Mouse (Mus musculus) neural tube, embryonic 14.5 days (tissue): ENCODE results near the gene Ccdc124. TPM values are rescaled to one million over a fixed set of nuclear protein-coding genes. Genes with fewer than 3 reads are reported as not detected.

Source experiments
- ATAC-seq: fragments of 200-750 bp; cut with Nextera tagmentation; 2 replicates; pipeline ENCODE4 v1.8.0; 2017; ENCODE audit warnings: low read depth, mild to moderate bottlenecking, moderate TSS enrichment, moderate library complexity
- H3K27ac ChIP-seq: fragments of 300-500 bp; sonication (generic); 2 replicates; pipeline ENCODE4 v1.5.1; 2014; ENCODE audit warnings: low read depth, mild to moderate bottlenecking, control low read depth, low read length, moderate library complexity, mixed read lengths
- H3K27me3 ChIP-seq: fragments of 300-500 bp; sonication (generic); 2 replicates; pipeline ENCODE4 v1.6.1; 2014; ENCODE audit warnings: low read length; ENCODE audit not compliant: control insufficient read depth, insufficient read depth
- H3K36me3 ChIP-seq: fragments of 300-500 bp; sonication (generic); 2 replicates; pipeline ENCODE4 v1.6.1; 2014; ENCODE audit warnings: low read length, mixed read lengths; ENCODE audit not compliant: control insufficient read depth, insufficient read depth
- H3K4me1 ChIP-seq: fragments of 300-500 bp; sonication (generic); 2 replicates; pipeline ENCODE4 v1.6.1; 2014; ENCODE audit warnings: low read length; ENCODE audit not compliant: control insufficient read depth, insufficient read depth
- H3K4me2 ChIP-seq: fragments of 300-500 bp; sonication (generic); 2 replicates; pipeline ENCODE4 v1.6.1; 2014; ENCODE audit warnings: mild to moderate bottlenecking, low read depth, low read length, control low read depth
- H3K4me3 ChIP-seq: fragments of 300-500 bp; sonication (generic); 2 replicates; pipeline ENCODE4 v1.5.1; 2014; ENCODE audit warnings: low read depth, low read length, control low read depth, mixed read lengths
- H3K9ac ChIP-seq: fragments of 300-500 bp; sonication (generic); replicated peaks from 2 replicates; pipeline ENCODE4 v1.6.1; 2014; ENCODE audit warnings: low read depth, mild to moderate bottlenecking, control low read depth, low read length, mixed read lengths
- H3K9me3 ChIP-seq: fragments of 300-500 bp; sonication (generic); 2 replicates; pipeline ENCODE4 v1.6.1; 2016; ENCODE audit warnings: low read length; ENCODE audit not compliant: control insufficient read depth
- WGBS: fragments of 180-500 bp; shearing (Covaris S2); extraction: QIAGEN DNeasy Blood & Tissue Kit; methylation state at CpG from one replicate; pipeline ENCODE4 v1.1.7; 2014; 5-methylcytosine and 5-hydroxymethylcytosine counted together
- polyA plus RNA-seq: library from polyadenylated mRNA; unstranded; fragments of >200 nt; fragmentation: Nextera tagmentation; extraction: Ambion mirVana; gene quantifications from 2 replicates; pipeline ENCODE4 v1.2.1, GENCODE M21; 2014

Ccdc124 gene
- polyA plus RNA-seq, 1 experiment from 2014 or later: 159 TPM

GRCm38 (mm10) chr8:70892022-70892895, 18.5 kb upstream of the Ccdc124 start, which contains the start of gene Slc5a5:
Slc5a5 (minus strand) TSS chr8:70892757.
- no peak for ATAC-seq
- Histone ChIP-seq H3K4me2 (peak within 1 kb of the TSS; percentile 30; the same call in 1 of the 2 replicates), H3K9ac (peak within 1 kb of the TSS; percentile 34; the same call in 1 of the 2 replicates), H3K27me3 (peaks cover 32% of the 10 kb centered on the region), H3K36me3 (peaks cover 18% of the 10 kb centered on the region), H3K9me3 (no peaks in the 10 kb centered on the region), H3K27ac (no peak within 1 kb of the TSS), H3K4me1 (peaks cover 11% of the 10 kb centered on the region), H3K4me3 (peak within 1 kb of the TSS; percentile 26)
- 4% methylated on average over 80 of the region's 80 CpGs for WGBS

- Histone ChIP-seq H3K27me3 (peaks cover 32% of the 10 kb centered on the region), H3K9me3 (no peaks in the 10 kb centered on the region), H3K27ac (no peak overlapping the region), H3K9ac (no peak overlapping the region), H3K4me3 (no peak overlapping the region), H3K4me2 (no peak overlapping the region), H3K4me1 (peaks cover 10% of the 10 kb centered on the region), H3K36me3 (peaks cover 18% of the 10 kb centered on the region)
- no peak for ATAC-seq
- WGBS: 6% methylated on average over 21 of the region's 21 CpGs
Observed at GRCm38 (mm10) chr8:70891356-70891755, 17.6 kb upstream of the Ccdc124 start.

GRCm38 (mm10) chr8:70890656-70891055, 16.9 kb upstream of the Ccdc124 start:
- WGBS: 94% methylated on average over 5 of the region's 5 CpGs

GRCm38 (mm10) chr8:70887669-70888068, 13.9 kb upstream of the Ccdc124 start:
- Histone ChIP-seq H3K4me3 (0 out of 2 replicates have a peak overlapping the region, but pooled peaks have one; percentile 2), H3K9me3 (no peaks in the 10 kb centered on the region), H3K27ac (no peak overlapping the region), H3K4me2 (0 out of 2 replicates have a peak overlapping the region, but pooled peaks have one; percentile 9), H3K9ac (0 out of 2 replicates have a peak overlapping the region, but pooled peaks have one; percentile 13), H3K36me3 (no peaks in the 10 kb centered on the region), H3K27me3 (peaks cover 25% of the 10 kb centered on the region), H3K4me1 (peaks cover 6% of the 10 kb centered on the region; the same call in 1 of the 2 replicates)
- ATAC-seq: no peak
- 7% methylated on average over 18 of the region's 18 CpGs for WGBS

More at GRCm38 (mm10) chr8:70890656-70891055, 16.9 kb upstream of the Ccdc124 start:
- no peaks in the 10 kb centered on the region for H3K9me3 ChIP-seq
- peaks cover 16% of the 10 kb centered on the region for H3K36me3 ChIP-seq
- no peak for ATAC-seq
- H3K4me2 ChIP-seq: no peak overlapping the region
- H3K4me3 ChIP-seq: no peak overlapping the region
- peaks cover 6% of the 10 kb centered on the region; the same call in 1 of the 2 replicates for H3K4me1 ChIP-seq
- peaks cover 32% of the 10 kb centered on the region for H3K27me3 ChIP-seq
- no peak overlapping the region for H3K27ac ChIP-seq
- H3K9ac ChIP-seq: no peak overlapping the region

GRCm38 (mm10) chr8:70885612-70886011, 11.9 kb upstream of the Ccdc124 start:
- Histone ChIP-seq H3K27me3 (peaks cover 4% of the 10 kb centered on the region), H3K4me3 (no peak overlapping the region), H3K9me3 (no peaks in the 10 kb centered on the region), H3K9ac (no peak overlapping the region), H3K27ac (no peak overlapping the region), H3K4me1 (no peaks in the 10 kb centered on the region), H3K36me3 (no peaks in the 10 kb centered on the region), H3K4me2 (no peak overlapping the region)
- 19% methylated on average over 12 of the region's 12 CpGs for WGBS
- no peak for ATAC-seq

- H3K9ac ChIP-seq: no peak overlapping the region
- H3K27ac ChIP-seq: no peak overlapping the region
- no peaks in the 10 kb centered on the region for H3K36me3 ChIP-seq
- WGBS: 86% methylated on average over 10 of the region's 10 CpGs
- H3K4me3 ChIP-seq: no peak overlapping the region
- no peaks in the 10 kb centered on the region for H3K9me3 ChIP-seq
- no peak for ATAC-seq
- no peaks in the 10 kb centered on the region for H3K27me3 ChIP-seq
- no peaks in the 10 kb centered on the region for H3K4me1 ChIP-seq
- no peak overlapping the region for H3K4me2 ChIP-seq
Observed at GRCm38 (mm10) chr8:70884683-70885082, 10.9 kb upstream of the Ccdc124 start.

- no peak overlapping the region for H3K4me2 ChIP-seq
- H3K9ac ChIP-seq: no peak overlapping the region
- no peak for ATAC-seq
- 90% methylated on average over 4 of the region's 4 CpGs for WGBS
- H3K9me3 ChIP-seq: no peaks in the 10 kb centered on the region
- H3K4me1 ChIP-seq: 0 out of 2 replicates have a peak, but pooled peaks cover 2% of the 10 kb centered on the region
- H3K4me3 ChIP-seq: no peak overlapping the region
- H3K36me3 ChIP-seq: no peaks in the 10 kb centered on the region
- H3K27ac ChIP-seq: no peak overlapping the region
- no peaks in the 10 kb centered on the region for H3K27me3 ChIP-seq
Observed at GRCm38 (mm10) chr8:70884186-70884585, 10.5 kb upstream of the Ccdc124 start.

GRCm38 (mm10) chr8:70880546-70880945, 6.8 kb upstream of the Ccdc124 start:
- no peak overlapping the region for H3K4me2 ChIP-seq
- WGBS: 40% methylated on average over 11 of the region's 11 CpGs
- no peak overlapping the region for H3K9ac ChIP-seq
- no peak for ATAC-seq
- H3K36me3 ChIP-seq: no peaks in the 10 kb centered on the region
- H3K9me3 ChIP-seq: no peaks in the 10 kb centered on the region
- H3K4me3 ChIP-seq: no peak overlapping the region
- no peak overlapping the region for H3K27ac ChIP-seq
- 0 out of 2 replicates have a peak, but pooled peaks cover 2% of the 10 kb centered on the region for H3K4me1 ChIP-seq
- no peaks in the 10 kb centered on the region for H3K27me3 ChIP-seq

- H3K4me2 ChIP-seq: no peak overlapping the region
- no peak overlapping the region for H3K4me3 ChIP-seq
- no peak for ATAC-seq
- H3K27ac ChIP-seq: no peak overlapping the region
- H3K36me3 ChIP-seq: no peaks in the 10 kb centered on the region
- no peaks in the 10 kb centered on the region for H3K9me3 ChIP-seq
- no peak overlapping the region for H3K9ac ChIP-seq
- 13% methylated on average over 4 of the region's 4 CpGs for WGBS
- no peaks in the 10 kb centered on the region for H3K27me3 ChIP-seq
- H3K4me1 ChIP-seq: 0 out of 2 replicates have a peak, but pooled peaks cover 2% of the 10 kb centered on the region
Observed at GRCm38 (mm10) chr8:70880126-70880525, 6.4 kb upstream of the Ccdc124 start.
